Mouse (Mus musculus) neural tube, embryonic 12.5 days (tissue): ENCODE results near the gene Eif3m. TPM values are rescaled to one million over a fixed set of nuclear protein-coding genes. Genes with fewer than 3 reads are reported as not detected.
"Not testable (repeated sequence)": the region's sequence is repeated elsewhere in the genome, so short reads cannot be mapped to it uniquely, and the experiment has no call there.

ENCODE experiments used
- ATAC-seq: fragments of 200-750 bp; cut with Nextera tagmentation; 2 replicates; pipeline ENCODE4 v1.8.0; 2017; ENCODE audit warnings: low read depth, mild to moderate bottlenecking, moderate TSS enrichment, moderate library complexity; ENCODE audit not compliant: low FRiP score
- H3K27ac ChIP-seq: fragments of 300-500 bp; sonication (generic); 2 replicates; pipeline ENCODE4 v1.5.1; 2016
- H3K27me3 ChIP-seq: fragments of 300-500 bp; sonication (generic); replicated peaks from 2 replicates; pipeline ENCODE4 v1.6.1; 2016; ENCODE audit warnings: mild to moderate bottlenecking
- H3K36me3 ChIP-seq: fragments of 300-500 bp; sonication (generic); 2 replicates; pipeline ENCODE4 v1.6.1; 2016; ENCODE audit warnings: mild to moderate bottlenecking
- H3K4me1 ChIP-seq: fragments of 300-500 bp; sonication (generic); 2 replicates; pipeline ENCODE4 v1.6.1; 2016
- H3K4me2 ChIP-seq: fragments of 300-500 bp; sonication (generic); replicated peaks from 2 replicates; pipeline ENCODE4 v1.6.1; 2016; ENCODE audit warnings: mild to moderate bottlenecking
- H3K4me3 ChIP-seq: fragments of 300-500 bp; sonication (generic); 2 replicates; pipeline ENCODE4 v1.5.1; 2016
- H3K9ac ChIP-seq: fragments of 300-500 bp; sonication (generic); 2 replicates; pipeline ENCODE4 v1.6.1; 2016; ENCODE audit warnings: mild to moderate bottlenecking
- H3K9me3 ChIP-seq: fragments of 300-500 bp; sonication (generic); 2 replicates; pipeline ENCODE4 v1.6.1; 2016; ENCODE audit warnings: mild to moderate bottlenecking
- WGBS: fragments of 180-500 bp; shearing (Covaris S2); methylation state at CpG from one replicate; pipeline ENCODE4 v1.1.7; 2016; 5-methylcytosine and 5-hydroxymethylcytosine counted together
- polyA plus RNA-seq: library from polyadenylated mRNA; unstranded; fragments of >200 nt; fragmentation: Nextera tagmentation; extraction: Ambion mirVana; gene quantifications from 2 replicates; pipeline ENCODE4 v1.2.1, GENCODE M21; 2016

Eif3m gene
- polyA plus RNA-seq, 1 experiment from 2014 or later = 226 TPM

GRCm38 (mm10) chr2:105030505-105030904 is 13.6 kb upstream of the Eif3m start:
- WGBS = 96% methylated on average over 5 of the region's 5 CpGs
- H3K27me3 ChIP-seq = no peaks in the 10 kb centered on the region
- H3K4me1 ChIP-seq = peaks cover 2% of the 10 kb centered on the region; the same call in 1 of the 2 replicates
- H3K9ac ChIP-seq = no peak overlapping the region
- no peaks in the 10 kb centered on the region for H3K36me3 ChIP-seq
- ATAC-seq = no peak
- H3K9me3 ChIP-seq = no peaks in the 10 kb centered on the region
- no peak overlapping the region for H3K27ac ChIP-seq
- no peak overlapping the region for H3K4me2 ChIP-seq
- no peak overlapping the region for H3K4me3 ChIP-seq

GRCm38 (mm10) chr2:105028806-105029205 is 11.9 kb upstream of the Eif3m start:
- H3K4me3 ChIP-seq = no peak overlapping the region
- no peaks in the 10 kb centered on the region for H3K27me3 ChIP-seq
- 88% methylated on average over 5 of the region's 5 CpGs for WGBS
- ATAC-seq = no peak
- H3K36me3 ChIP-seq = no peaks in the 10 kb centered on the region
- no peaks in the 10 kb centered on the region for H3K4me1 ChIP-seq
- H3K9me3 ChIP-seq = no peaks in the 10 kb centered on the region
- no peak overlapping the region for H3K4me2 ChIP-seq
- H3K27ac ChIP-seq = no peak overlapping the region
- H3K9ac ChIP-seq = no peak overlapping the region

- no peak for ATAC-seq
- H3K4me1 ChIP-seq = no peaks in the 10 kb centered on the region
- no peak overlapping the region for H3K9ac ChIP-seq
- H3K27me3 ChIP-seq = no peaks in the 10 kb centered on the region
- no peak overlapping the region for H3K4me2 ChIP-seq
- H3K36me3 ChIP-seq = no peaks in the 10 kb centered on the region
- no peak overlapping the region for H3K27ac ChIP-seq
- H3K4me3 ChIP-seq = no peak overlapping the region
- 79% methylated on average over 22 of the region's 22 CpGs for WGBS
- no peaks in the 10 kb centered on the region for H3K9me3 ChIP-seq
These were observed 10.2 kb upstream of the Eif3m start for GRCm38 (mm10) chr2:105026950-105027695.

GRCm38 (mm10) chr2:105025610-105026009 is 8.7 kb upstream of the Eif3m start:
- not testable (repeated sequence) for H3K9ac ChIP-seq, H3K4me3 ChIP-seq, H3K4me2 ChIP-seq, H3K4me1 ChIP-seq, H3K9me3 ChIP-seq, H3K36me3 ChIP-seq, ATAC-seq, H3K27me3 ChIP-seq, H3K27ac ChIP-seq
- WGBS = 83% methylated on average over 12 of the region's 12 CpGs

GRCm38 (mm10) chr2:105023815-105024214 is 6.9 kb upstream of the Eif3m start:
- ATAC-seq = no peak
- Histone ChIP-seq H3K4me1 (no peaks in the 10 kb centered on the region), H3K27ac (no peak overlapping the region), H3K4me2 (no peak overlapping the region), H3K9me3 (no peaks in the 10 kb centered on the region), H3K36me3 (no peaks in the 10 kb centered on the region), H3K4me3 (no peak overlapping the region), H3K27me3 (no peaks in the 10 kb centered on the region), H3K9ac (no peak overlapping the region)
- WGBS = 72% methylated on average over 4 of the region's 4 CpGs

GRCm38 (mm10) chr2:105023031-105023615 is 6.2 kb upstream of the Eif3m start:
- no peak overlapping the region for H3K4me2 ChIP-seq
- ATAC-seq = no peak
- no peak overlapping the region for H3K9ac ChIP-seq
- 67% methylated on average over 6 of the region's 6 CpGs for WGBS
- no peak overlapping the region for H3K27ac ChIP-seq
- no peaks in the 10 kb centered on the region for H3K4me1 ChIP-seq
- no peaks in the 10 kb centered on the region for H3K27me3 ChIP-seq
- H3K36me3 ChIP-seq = no peaks in the 10 kb centered on the region
- H3K4me3 ChIP-seq = no peak overlapping the region
- H3K9me3 ChIP-seq = no peaks in the 10 kb centered on the region

- Histone ChIP-seq H3K4me3 (no peak overlapping the region), H3K9me3 (no peaks in the 10 kb centered on the region), H3K4me2 (no peak overlapping the region), H3K36me3 (no peaks in the 10 kb centered on the region), H3K4me1 (peaks cover 7% of the 10 kb centered on the region; the same call in 1 of the 2 replicates), H3K27ac (no peak overlapping the region), H3K27me3 (no peaks in the 10 kb centered on the region), H3K9ac (no peak overlapping the region)
- ATAC-seq = no peak
- 96% methylated on average over 2 of the region's 2 CpGs for WGBS
These were observed 5.0 kb upstream of the Eif3m start for GRCm38 (mm10) chr2:105021836-105022235.

GRCm38 (mm10) chr2:105021256-105021655 is 4.4 kb upstream of the Eif3m start:
- H3K4me2 ChIP-seq = no peak overlapping the region
- no peaks in the 10 kb centered on the region for H3K9me3 ChIP-seq
- H3K27ac ChIP-seq = no peak overlapping the region
- H3K4me1 ChIP-seq = peaks cover 7% of the 10 kb centered on the region; the same call in 1 of the 2 replicates
- no peak for ATAC-seq
- H3K27me3 ChIP-seq = no peaks in the 10 kb centered on the region
- H3K4me3 ChIP-seq = no peak overlapping the region
- H3K9ac ChIP-seq = no peak overlapping the region
- 72% methylated on average over 12 of the region's 12 CpGs for WGBS
- no peaks in the 10 kb centered on the region for H3K36me3 ChIP-seq

GRCm38 (mm10) chr2:105019457-105019856 is 2.6 kb upstream of the Eif3m start:
- no peaks in the 10 kb centered on the region for H3K36me3 ChIP-seq
- H3K4me3 ChIP-seq = no peak overlapping the region
- no peaks in the 10 kb centered on the region for H3K9me3 ChIP-seq
- no peak overlapping the region for H3K27ac ChIP-seq
- H3K27me3 ChIP-seq = no peaks in the 10 kb centered on the region
- H3K4me1 ChIP-seq = peaks cover 12% of the 10 kb centered on the region
- WGBS = 85% methylated on average over 1 of the region's 1 CpGs
- no peak overlapping the region for H3K9ac ChIP-seq
- no peak for ATAC-seq
- H3K4me2 ChIP-seq = no peak overlapping the region

GRCm38 (mm10) chr2:105017802-105018201 is 922 bp upstream of the Eif3m start:
- H3K27ac ChIP-seq = no peak overlapping the region
- H3K9me3 ChIP-seq = no peaks in the 10 kb centered on the region
- H3K9ac ChIP-seq = no peak overlapping the region
- WGBS = 83% methylated on average over 3 of the region's 3 CpGs
- ATAC-seq = no peak
- H3K4me1 ChIP-seq = peaks cover 12% of the 10 kb centered on the region
- H3K36me3 ChIP-seq = peaks cover 11% of the 10 kb centered on the region
- no peaks in the 10 kb centered on the region for H3K27me3 ChIP-seq
- no peak overlapping the region for H3K4me2 ChIP-seq
- H3K4me3 ChIP-seq = no peak overlapping the region

GRCm38 (mm10) chr2:105016192-105016966 is 501 bp downstream of the Eif3m start:
- ATAC-seq = peak; percentile 85
- H3K36me3 ChIP-seq = peaks cover 24% of the 10 kb centered on the region
- WGBS = 1% methylated on average over 43 of the region's 43 CpGs
- H3K27ac ChIP-seq = no peak overlapping the region
- H3K4me1 ChIP-seq = peaks cover 12% of the 10 kb centered on the region
- no peaks in the 10 kb centered on the region for H3K9me3 ChIP-seq
- H3K27me3 ChIP-seq = no peaks in the 10 kb centered on the region
- H3K4me2 ChIP-seq = peak overlapping the region; percentile 86
- peak overlapping the region; percentile 92 for H3K4me3 ChIP-seq
- H3K9ac ChIP-seq = peak overlapping the region; percentile 83

GRCm38 (mm10) chr2:105007236-105007635 is 9.6 kb downstream of the Eif3m start:
- Histone ChIP-seq H3K27ac (no peak overlapping the region), H3K9me3 (no peaks in the 10 kb centered on the region), H3K9ac (no peak overlapping the region), H3K4me3 (no peak overlapping the region), H3K4me2 (no peak overlapping the region), H3K27me3 (no peaks in the 10 kb centered on the region), H3K4me1 (no peaks in the 10 kb centered on the region), H3K36me3 (peaks cover 72% of the 10 kb centered on the region)
- no peak for ATAC-seq
